Mouse (Mus musculus): Measurements from ENCODE around the gene Gatad2a. TPM values are rescaled to one million over a fixed set of nuclear protein-coding genes. Genes with fewer than 3 reads are reported as not detected.

Gene Gatad2a
- polyA plus RNA-seq, 1 experiment from 2014 or later, result 24.8 TPM

GRCm38 (mm10) chr8:69934582-69934981 lies 61.6 kb downstream of the Gatad2a start:
- no peak for ATAC-seq (ENCODE audit: low FRiP score)
- Histone ChIP-seq H3K4me2 (no peak overlapping the region), H3K36me3 (peaks cover 9% of the 10 kb centered on the region; the same call in 1 of the 2 replicates), H3K9ac (replicated peaks) (no peak overlapping the region), H3K9me3 (replicated peaks) (no peaks in the 10 kb centered on the region), H3K27ac (replicated peaks) (no peak overlapping the region), H3K27me3 (replicated peaks) (no peaks in the 10 kb centered on the region), H3K4me1 (peaks cover 7% of the 10 kb centered on the region; the same call in 1 of the 2 replicates), H3K4me3 (replicated peaks) (no peak overlapping the region)
- WGBS, result 89% methylated on average over 5 of the region's 5 CpGs

- Histone ChIP-seq H3K4me2 (no peak overlapping the region), H3K36me3 (peaks cover 9% of the 10 kb centered on the region; the same call in 1 of the 2 replicates), H3K27ac (replicated peaks) (no peak overlapping the region), H3K4me3 (replicated peaks) (no peak overlapping the region), H3K27me3 (replicated peaks) (no peaks in the 10 kb centered on the region), H3K9ac (replicated peaks) (no peak overlapping the region), H3K4me1 (peaks cover 7% of the 10 kb centered on the region; the same call in 1 of the 2 replicates), H3K9me3 (replicated peaks) (no peaks in the 10 kb centered on the region)
- no peak for ATAC-seq (ENCODE audit: low FRiP score)
- 74% methylated on average over 2 of the region's 2 CpGs for WGBS
These were observed 62.4 kb downstream of the Gatad2a start for GRCm38 (mm10) chr8:69933811-69934210.

GRCm38 (mm10) chr8:69926901-69927300 lies 69.3 kb downstream of the Gatad2a start:
- H3K4me2 ChIP-seq, result no peak overlapping the region
- H3K27me3 ChIP-seq (replicated peaks), result no peaks in the 10 kb centered on the region
- H3K4me3 ChIP-seq (replicated peaks), result no peak overlapping the region
- no peak overlapping the region for H3K9ac ChIP-seq (replicated peaks)
- no peak overlapping the region for H3K27ac ChIP-seq (replicated peaks)
- no peaks in the 10 kb centered on the region for H3K36me3 ChIP-seq
- no peak for ATAC-seq (ENCODE audit: low FRiP score)
- no peaks in the 10 kb centered on the region for H3K4me1 ChIP-seq
- H3K9me3 ChIP-seq (replicated peaks), result no peaks in the 10 kb centered on the region

GRCm38 (mm10) chr8:69923986-69924385 lies 72.2 kb downstream of the Gatad2a start:
- H3K36me3 ChIP-seq, result no peaks in the 10 kb centered on the region
- H3K9ac ChIP-seq (replicated peaks), result no peak overlapping the region
- WGBS, result 87% methylated on average over 1 of the region's 1 CpGs
- no peaks in the 10 kb centered on the region for H3K27me3 ChIP-seq (replicated peaks)
- H3K4me3 ChIP-seq (replicated peaks), result no peak overlapping the region
- H3K9me3 ChIP-seq (replicated peaks), result no peaks in the 10 kb centered on the region
- no peak overlapping the region for H3K27ac ChIP-seq (replicated peaks)
- no peak for ATAC-seq (ENCODE audit: low FRiP score)
- no peak overlapping the region for H3K4me2 ChIP-seq
- peaks cover 18% of the 10 kb centered on the region for H3K4me1 ChIP-seq

- H3K4me1 ChIP-seq, result peaks cover 18% of the 10 kb centered on the region
- no peak overlapping the region for H3K4me2 ChIP-seq
- no peaks in the 10 kb centered on the region for H3K9me3 ChIP-seq (replicated peaks)
- peaks cover 12% of the 10 kb centered on the region for H3K36me3 ChIP-seq
- H3K4me3 ChIP-seq (replicated peaks), result no peak overlapping the region
- H3K9ac ChIP-seq (replicated peaks), result 0 out of 2 replicates have a peak overlapping the region, but pooled peaks have one; percentile 28
- peak overlapping the region; percentile 67 for H3K27ac ChIP-seq (replicated peaks)
- no peaks in the 10 kb centered on the region for H3K27me3 ChIP-seq (replicated peaks)
- no peak for ATAC-seq (ENCODE audit: low FRiP score)
- WGBS, result 91% methylated on average over 2 of the region's 2 CpGs
These were observed 75.0 kb downstream of the Gatad2a start for GRCm38 (mm10) chr8:69921141-69921540.

- Histone ChIP-seq H3K27ac (replicated peaks) (peak overlapping the region; percentile 67), H3K4me2 (peak overlapping the region; percentile 5; the same call in 1 of the 2 replicates)
These were observed 76.1 kb downstream of the Gatad2a start for GRCm38 (mm10) chr8:69919876-69920662.

GRCm38 (mm10) chr8:69919010-69919409 lies 77.2 kb downstream of the Gatad2a start:
- no peaks in the 10 kb centered on the region for H3K27me3 ChIP-seq (replicated peaks)
- H3K9me3 ChIP-seq (replicated peaks), result no peaks in the 10 kb centered on the region
- H3K36me3 ChIP-seq, result peaks cover 31% of the 10 kb centered on the region
- peaks cover 18% of the 10 kb centered on the region for H3K4me1 ChIP-seq
- peak; percentile 75 for ATAC-seq (ENCODE audit: low FRiP score)
- no peak overlapping the region for H3K4me2 ChIP-seq
- 67% methylated on average over 1 of the region's 1 CpGs for WGBS
- no peak overlapping the region for H3K27ac ChIP-seq (replicated peaks)
- no peak overlapping the region for H3K4me3 ChIP-seq (replicated peaks)
- H3K9ac ChIP-seq (replicated peaks), result no peak overlapping the region

More at GRCm38 (mm10) chr8:69919876-69920662, 76.1 kb downstream of the Gatad2a start:
- peaks cover 18% of the 10 kb centered on the region for H3K4me1 ChIP-seq
- no peaks in the 10 kb centered on the region for H3K9me3 ChIP-seq (replicated peaks)
- no peak overlapping the region for H3K4me3 ChIP-seq (replicated peaks)
- peaks cover 21% of the 10 kb centered on the region for H3K36me3 ChIP-seq
- WGBS, result 42% methylated on average over 11 of the region's 11 CpGs
- H3K9ac ChIP-seq (replicated peaks), result 0 out of 2 replicates have a peak overlapping the region, but pooled peaks have one; percentile 28
- ATAC-seq (ENCODE audit: low FRiP score), result peak; percentile 39; the same call in 1 of the 2 replicates
- no peaks in the 10 kb centered on the region for H3K27me3 ChIP-seq (replicated peaks)

- Histone ChIP-seq H3K27me3 (replicated peaks) (no peaks in the 10 kb centered on the region), H3K9ac (replicated peaks) (no peak overlapping the region), H3K4me1 (peaks cover 18% of the 10 kb centered on the region), H3K27ac (replicated peaks) (no peak overlapping the region), H3K4me3 (replicated peaks) (no peak overlapping the region), H3K9me3 (replicated peaks) (no peaks in the 10 kb centered on the region), H3K4me2 (no peak overlapping the region), H3K36me3 (peaks cover 36% of the 10 kb centered on the region)
- ATAC-seq (ENCODE audit: low FRiP score), result no peak
These were observed 77.7 kb downstream of the Gatad2a start for GRCm38 (mm10) chr8:69918506-69918905.

- H3K9me3 ChIP-seq (replicated peaks), result no peaks in the 10 kb centered on the region
- no peaks in the 10 kb centered on the region for H3K27me3 ChIP-seq (replicated peaks)
- no peak overlapping the region for H3K4me2 ChIP-seq
- H3K36me3 ChIP-seq, result peaks cover 61% of the 10 kb centered on the region
- WGBS, result 49% methylated on average over 5 of the region's 5 CpGs
- ATAC-seq (ENCODE audit: low FRiP score), result no peak
- no peak overlapping the region for H3K4me3 ChIP-seq (replicated peaks)
- no peak overlapping the region for H3K9ac ChIP-seq (replicated peaks)
- no peak overlapping the region for H3K27ac ChIP-seq (replicated peaks)
- peaks cover 10% of the 10 kb centered on the region for H3K4me1 ChIP-seq
These were observed 80.4 kb downstream of the Gatad2a start for GRCm38 (mm10) chr8:69915748-69916147.

- 91% methylated on average over 4 of the region's 4 CpGs for WGBS
- no peak overlapping the region for H3K9ac ChIP-seq (replicated peaks)
- H3K4me3 ChIP-seq (replicated peaks), result no peak overlapping the region
- no peak overlapping the region for H3K4me2 ChIP-seq
- H3K9me3 ChIP-seq (replicated peaks), result no peaks in the 10 kb centered on the region
- no peak overlapping the region for H3K27ac ChIP-seq (replicated peaks)
- ATAC-seq (ENCODE audit: low FRiP score), result no peak
- H3K36me3 ChIP-seq, result peaks cover 73% of the 10 kb centered on the region
- no peaks in the 10 kb centered on the region for H3K4me1 ChIP-seq
- no peaks in the 10 kb centered on the region for H3K27me3 ChIP-seq (replicated peaks)
These were observed 81.7 kb downstream of the Gatad2a start for GRCm38 (mm10) chr8:69914526-69914925.

GRCm38 (mm10) chr8:69912478-69913074 lies 83.6 kb downstream of the Gatad2a start:
- H3K4me3 ChIP-seq (replicated peaks), result no peak overlapping the region
- H3K4me2 ChIP-seq, result no peak overlapping the region
- ATAC-seq (ENCODE audit: low FRiP score), result no peak
- no peak overlapping the region for H3K9ac ChIP-seq (replicated peaks)
- H3K27me3 ChIP-seq (replicated peaks), result no peaks in the 10 kb centered on the region
- H3K36me3 ChIP-seq, result peaks cover 87% of the 10 kb centered on the region
- H3K27ac ChIP-seq (replicated peaks), result no peak overlapping the region
- WGBS, result 90% methylated on average over 12 of the region's 12 CpGs
- no peaks in the 10 kb centered on the region for H3K4me1 ChIP-seq
- H3K9me3 ChIP-seq (replicated peaks), result no peaks in the 10 kb centered on the region

GRCm38 (mm10) chr8:69911917-69912316 lies 84.3 kb downstream of the Gatad2a start:
- Histone ChIP-seq H3K9me3 (replicated peaks) (no peaks in the 10 kb centered on the region), H3K27me3 (replicated peaks) (no peaks in the 10 kb centered on the region), H3K9ac (replicated peaks) (no peak overlapping the region), H3K4me2 (no peak overlapping the region), H3K36me3 (peaks cover 88% of the 10 kb centered on the region), H3K4me3 (replicated peaks) (no peak overlapping the region), H3K27ac (replicated peaks) (no peak overlapping the region), H3K4me1 (no peaks in the 10 kb centered on the region)
- no peak for ATAC-seq (ENCODE audit: low FRiP score)
- WGBS, result 91% methylated on average over 13 of the region's 13 CpGs

Measured in neural tube, embryonic 15.5 days (tissue).